Mouse (Mus musculus) lung, postnatal 0 days (tissue): ENCODE measurements around the gene Wnt10a. TPM values are rescaled to one million over a fixed set of nuclear protein-coding genes. Genes with fewer than 3 reads are reported as not detected.
A peak's percentile ranks its signal among the peaks of the same experiment; 100 is the strongest.

Source experiments
- ATAC-seq: fragments of 200-750 bp; cut with Nextera tagmentation; 2 replicates; pipeline ENCODE4 v1.8.0; 2017; ENCODE audit warnings: moderate library complexity
- DNase-seq: peaks from one replicate; pipeline ENCODE4 v3.0.0-alpha.2; 2016; ENCODE audit warnings: low spot score
- H3K27ac ChIP-seq: fragments of 300-500 bp; sonication (generic); 2 replicates; pipeline ENCODE4 v1.5.1; 2014; ENCODE audit warnings: antibody characterized with exemption, mild to moderate bottlenecking, low read length, mixed read lengths
- H3K27me3 ChIP-seq: fragments of 300-500 bp; sonication (generic); replicated peaks from 2 replicates; pipeline ENCODE4 v1.6.1; 2014; ENCODE audit warnings: low read length, mixed read lengths; ENCODE audit not compliant: insufficient read depth
- H3K36me3 ChIP-seq: fragments of 300-500 bp; sonication (generic); 2 replicates; pipeline ENCODE4 v1.6.1; 2014; ENCODE audit warnings: low read length, mixed read lengths; ENCODE audit not compliant: insufficient read depth
- H3K4me1 ChIP-seq: fragments of 300-500 bp; sonication (generic); 2 replicates; pipeline ENCODE4 v1.6.1; 2014; ENCODE audit warnings: antibody characterized with exemption, low read depth, low read length, mixed read lengths; ENCODE audit not compliant: insufficient read depth
- H3K4me2 ChIP-seq: fragments of 300-500 bp; sonication (generic); replicated peaks from 2 replicates; pipeline ENCODE4 v1.6.1; 2014; ENCODE audit warnings: low read depth, mild to moderate bottlenecking, low read length, moderate library complexity, mixed read lengths
- H3K4me3 ChIP-seq: fragments of 300-500 bp; sonication (generic); 2 replicates; pipeline ENCODE4 v1.5.1; 2014; ENCODE audit warnings: low read depth, low read length
- H3K9ac ChIP-seq: fragments of 300-500 bp; sonication (generic); replicated peaks from 2 replicates; pipeline ENCODE4 v1.6.1; 2014; ENCODE audit warnings: low read depth, mild to moderate bottlenecking
- H3K9me3 ChIP-seq: fragments of 300-500 bp; sonication (generic); 2 replicates; pipeline ENCODE4 v1.6.1; 2016; ENCODE audit warnings: low read length, mixed read lengths
- CTCF ChIP-seq: IDR thresholded peaks from 2 replicates; pipeline ENCODE4 v1.5.1; 2016; ENCODE audit warnings: antibody characterized with exemption, mild to moderate bottlenecking
- EP300 ChIP-seq: IDR thresholded peaks from 2 replicates; pipeline ENCODE4 v1.6.1; 2016; ENCODE audit warnings: antibody characterized with exemption, mild to moderate bottlenecking, control low read depth
- WGBS: fragments of 180-500 bp; shearing (Covaris S2); extraction: QIAGEN DNeasy Blood & Tissue Kit; methylation state at CpG from one replicate; pipeline ENCODE4 v1.1.7; 2014; 5-methylcytosine and 5-hydroxymethylcytosine counted together
- polyA plus RNA-seq: library from polyadenylated mRNA; unstranded; fragments of >200 nt; fragmentation: Nextera tagmentation; extraction: Ambion mirVana; gene quantifications from 2 replicates; pipeline ENCODE4 v1.2.1, GENCODE M21; 2015

Wnt10a gene
- polyA plus RNA-seq, 1 experiment from 2014 or later, result not detected

GRCm38 (mm10) chr1:74802795-74803656, 11.7 kb downstream of the Wnt10a start:
- peak overlapping the region; percentile 49 for H3K4me2 ChIP-seq
- H3K27me3 ChIP-seq, result peaks cover 98% of the 10 kb centered on the region
- no peak overlapping the region for H3K27ac ChIP-seq
- TF ChIP-seq CTCF (peak; percentile 79), EP300 (no peak)
- no peak overlapping the region for H3K9ac ChIP-seq
- ATAC-seq, result peak; percentile 81
- DNase-seq, result peak; percentile 81
- under 1% methylated on average over 56 of the region's 57 CpGs for WGBS
- H3K4me1 ChIP-seq, result peaks cover 12% of the 10 kb centered on the region; the same call in 1 of the 2 replicates
- H3K9me3 ChIP-seq, result no peaks in the 10 kb centered on the region; the same call in 1 of the 2 replicates
- H3K36me3 ChIP-seq, result no peaks in the 10 kb centered on the region
- peak overlapping the region; percentile 24 for H3K4me3 ChIP-seq

DNA sequence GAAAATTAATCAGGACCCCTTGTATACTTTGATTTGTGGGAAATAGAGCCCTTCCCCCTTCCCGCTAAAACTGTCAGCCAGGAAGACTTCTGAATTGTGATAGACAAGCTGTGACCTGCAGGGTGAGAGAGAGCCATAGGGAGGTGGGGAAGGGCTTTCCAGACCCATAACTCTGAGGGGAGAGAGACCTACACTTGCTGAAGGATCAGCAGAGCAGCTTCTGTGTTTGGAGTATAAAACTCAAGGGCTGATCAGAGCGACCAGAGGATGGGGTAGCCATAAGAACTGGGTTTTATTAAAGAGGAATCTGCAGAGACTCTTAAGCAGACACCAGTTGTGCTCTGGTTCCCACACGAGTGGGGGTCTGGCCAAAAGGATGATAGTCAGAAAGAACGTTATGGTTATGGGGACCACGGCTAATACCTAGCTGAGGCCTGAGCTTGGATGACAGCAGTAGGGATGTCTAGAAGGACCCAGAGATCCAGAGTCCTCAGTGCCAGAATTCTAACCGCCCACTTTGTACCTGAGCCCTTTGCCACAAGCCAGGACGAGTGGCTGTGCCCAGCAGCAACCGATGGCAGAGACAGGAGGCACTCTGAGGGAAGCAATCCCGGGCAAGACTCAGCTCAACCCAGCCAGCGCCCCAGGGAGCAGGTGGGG, 13.0 kb downstream of the Wnt10a start:
- Histone ChIP-seq H3K27ac (no peak overlapping the region), H3K36me3 (no peaks in the 10 kb centered on the region), H3K9ac (no peak overlapping the region), H3K27me3 (peaks cover 92% of the 10 kb centered on the region), H3K4me2 (no peak overlapping the region), H3K9me3 (no peaks in the 10 kb centered on the region; the same call in 1 of the 2 replicates), H3K4me1 (peaks cover 12% of the 10 kb centered on the region; the same call in 1 of the 2 replicates), H3K4me3 (no peak overlapping the region)
- TF ChIP-seq EP300, result no peak
- TF ChIP-seq CTCF, result no peak
- DNase-seq (no peak), ATAC-seq (no peak)
- WGBS, result 9% methylated on average over 10 of the region's 10 CpGs

DNA sequence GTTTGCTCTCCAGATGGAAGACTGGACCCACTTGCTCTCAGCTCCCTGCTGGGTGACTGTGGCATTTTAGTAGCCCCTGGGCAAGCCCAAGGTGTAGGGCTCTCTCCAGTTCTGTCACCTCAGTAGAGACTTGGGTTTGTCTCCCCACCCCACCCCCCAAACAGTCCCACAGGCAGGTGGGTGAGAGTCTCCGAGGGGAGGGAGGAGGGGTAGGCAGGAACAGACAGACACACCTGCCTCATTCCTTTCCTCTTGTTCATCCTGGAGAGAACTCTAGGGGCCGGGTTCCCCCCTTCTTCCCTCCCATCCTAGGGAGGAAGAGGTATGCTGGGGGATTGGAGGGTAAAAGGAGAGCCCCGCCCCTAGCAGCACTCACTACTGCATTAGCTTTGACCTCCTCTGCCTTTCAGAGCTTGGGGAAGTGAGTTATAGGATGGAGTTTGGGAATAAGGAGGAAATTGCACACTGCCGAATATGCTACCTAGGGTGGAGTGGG, 14.1 kb downstream of the Wnt10a start:
- Histone ChIP-seq H3K36me3 (no peaks in the 10 kb centered on the region), H3K4me1 (peaks cover 12% of the 10 kb centered on the region; the same call in 1 of the 2 replicates), H3K9ac (no peak overlapping the region), H3K4me3 (no peak overlapping the region), H3K9me3 (no peaks in the 10 kb centered on the region; the same call in 1 of the 2 replicates), H3K4me2 (no peak overlapping the region), H3K27ac (no peak overlapping the region), H3K27me3 (peaks cover 82% of the 10 kb centered on the region)
- WGBS, result 20% methylated on average over 4 of the region's 4 CpGs
- no peak for ATAC-seq
- DNase-seq, result no peak
- TF ChIP-seq EP300 (no peak), CTCF (no peak)

DNA sequence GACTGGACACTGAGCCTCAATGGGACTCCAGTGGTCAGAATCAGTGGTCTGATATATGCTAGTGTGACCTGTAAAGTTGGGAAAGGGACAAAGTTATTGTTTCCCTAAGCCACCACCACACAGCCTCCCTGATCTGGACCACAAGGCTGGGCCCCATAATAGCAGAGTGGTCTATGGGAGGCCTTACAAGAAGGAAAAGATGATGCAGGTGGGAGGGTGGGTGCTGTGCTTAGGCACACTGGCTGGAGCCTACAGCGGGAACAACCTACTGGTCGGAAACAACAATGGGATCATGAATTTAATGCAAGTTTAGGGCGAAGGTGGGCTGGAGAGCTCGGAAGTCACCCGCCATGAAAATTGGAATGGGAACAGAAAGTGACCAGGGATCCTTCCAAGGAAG, 14.5 kb downstream of the Wnt10a start:
- H3K4me2 ChIP-seq, result no peak overlapping the region
- DNase-seq, result no peak
- peaks cover 12% of the 10 kb centered on the region; the same call in 1 of the 2 replicates for H3K4me1 ChIP-seq
- ATAC-seq, result no peak
- no peak overlapping the region for H3K27ac ChIP-seq
- H3K4me3 ChIP-seq, result no peak overlapping the region
- H3K27me3 ChIP-seq, result peaks cover 77% of the 10 kb centered on the region
- no peak overlapping the region for H3K9ac ChIP-seq
- no peaks in the 10 kb centered on the region for H3K9me3 ChIP-seq
- 19% methylated on average over 5 of the region's 5 CpGs for WGBS
- H3K36me3 ChIP-seq, result no peaks in the 10 kb centered on the region
- no peak for TF ChIP-seq EP300
- no peak for TF ChIP-seq CTCF

DNA sequence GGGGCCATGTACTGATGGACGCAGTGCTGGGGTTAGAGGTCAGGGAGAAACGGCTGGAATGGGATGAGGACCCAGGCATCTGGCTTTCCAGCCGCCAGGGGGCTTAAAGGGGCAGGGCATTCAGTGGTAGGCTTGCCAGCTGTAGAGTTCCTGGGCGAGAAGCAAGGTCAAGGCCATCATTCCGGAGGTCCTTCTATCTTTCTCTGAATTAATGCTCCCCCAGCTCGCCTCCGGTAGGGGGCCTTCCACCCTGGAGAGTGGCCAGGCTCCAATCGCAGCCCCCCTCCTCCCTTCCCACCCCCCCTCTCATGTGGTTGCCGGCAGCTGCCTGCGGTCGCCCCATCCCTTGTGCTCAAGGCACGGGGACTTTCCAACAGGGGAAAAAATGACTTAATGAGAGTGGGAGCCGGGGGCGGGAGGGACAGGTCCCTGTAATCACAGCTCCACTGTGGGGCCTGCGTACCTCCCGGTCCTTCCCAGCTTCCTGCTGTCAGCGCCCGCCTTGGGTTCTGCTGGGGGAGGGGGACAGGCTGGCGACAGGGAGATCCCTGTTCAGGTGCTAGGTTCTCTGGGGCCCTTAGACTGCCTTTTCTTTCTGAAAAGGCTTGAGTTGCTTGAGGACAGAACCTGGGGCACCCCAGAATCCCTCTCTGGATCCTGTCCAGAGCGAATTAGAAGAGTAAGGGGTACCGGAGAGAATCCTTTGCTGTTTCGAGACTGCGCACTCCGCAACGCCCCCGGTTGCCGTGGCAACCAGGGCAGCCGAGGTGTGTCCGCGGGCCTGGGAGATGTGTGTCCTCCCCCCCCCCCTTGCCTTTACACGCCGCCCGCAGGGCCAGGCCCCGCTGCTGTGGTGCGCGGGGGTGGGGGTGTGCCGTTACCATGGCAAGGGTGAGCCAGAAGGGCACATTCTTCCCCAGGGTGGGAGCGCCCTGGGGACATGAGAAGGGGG, 15.3 kb downstream of the Wnt10a start:
- TF ChIP-seq CTCF (peak; percentile 51), EP300 (no peak)
- H3K36me3 ChIP-seq, result no peaks in the 10 kb centered on the region
- 0 out of 2 replicates have a peak overlapping the region, but pooled peaks have one; percentile 11 for H3K4me2 ChIP-seq
- no peak overlapping the region for H3K4me3 ChIP-seq
- no peak overlapping the region for H3K9ac ChIP-seq
- no peaks in the 10 kb centered on the region for H3K9me3 ChIP-seq
- peaks cover 12% of the 10 kb centered on the region; the same call in 1 of the 2 replicates for H3K4me1 ChIP-seq
- peak; percentile 21; the same call in 1 of the 2 replicates for ATAC-seq
- WGBS, result 3% methylated on average over 28 of the region's 38 CpGs
- DNase-seq, result no peak
- H3K27me3 ChIP-seq, result peaks cover 70% of the 10 kb centered on the region
- no peak overlapping the region for H3K27ac ChIP-seq
